ENCODE assay signal across 22 mouse cellular contexts in the genomic region with DNA sequence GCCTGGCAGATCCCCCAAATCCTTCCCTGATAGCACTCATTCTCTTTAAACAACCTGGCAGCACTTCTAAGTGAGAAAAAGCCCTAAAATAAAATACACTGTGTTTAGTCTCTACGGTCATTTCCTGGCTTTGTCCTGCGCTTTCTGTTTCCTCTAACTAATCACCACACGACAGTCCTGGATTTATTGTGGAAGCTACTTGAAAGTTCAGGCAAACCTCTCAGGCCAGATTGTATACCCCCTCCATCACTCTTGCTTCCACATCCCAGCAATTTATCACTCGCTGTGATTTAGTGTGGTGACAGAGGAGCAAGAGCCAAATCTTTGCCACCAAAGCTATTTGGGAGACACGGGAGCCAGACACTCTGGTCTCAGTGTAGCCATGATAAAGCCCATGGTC.
A peak's percentile ranks its signal among the peaks of the same experiment; 100 is the strongest.
DNase-seq lines count a peak whose midpoint lies in the region; ATAC-seq and TF ChIP-seq lines count a peak whose summit lies in the region.
"Had no signal": no experiment of that assay in that cellular context is flagged by ENCODE, and none has a peak within 500 bp of the region (broad histone marks: within the 10 kb centered on the region; RNA-seq: fewer than 3 reads in every experiment).

No protein-coding gene starts in this region.

- no peak overlapping the region for H3K9ac ChIP-seq in lung, embryonic 14.5 days
- H3K9ac ChIP-seq: embryonic facial prominence, embryonic 12.5 days; forebrain, embryonic 13.5 days; liver, postnatal 0 days had no signal

- no peak overlapping the region for H3K27ac ChIP-seq in kidney, adult 2 months (ENCODE audit: insufficient read depth, low read depth, low read length)
- H3K27ac ChIP-seq in lung, embryonic 14.5 days (ENCODE audit: low read depth): peak overlapping the region; percentile 6; the same call in 1 of the 2 replicates
- H3K27ac ChIP-seq: embryonic facial prominence, embryonic 12.5 days; forebrain, embryonic 13.5 days had no signal

- H3K36me3 ChIP-seq in kidney, adult 2 months (ENCODE audit: control insufficient read depth, insufficient read depth, low read length): no peaks in the 10 kb centered on the region
- no peaks in the 10 kb centered on the region for H3K36me3 ChIP-seq in lung, embryonic 14.5 days (ENCODE audit: insufficient read depth)
- H3K36me3 ChIP-seq: embryonic facial prominence, embryonic 12.5 days had no signal

- H3K4me2 ChIP-seq in lung, embryonic 14.5 days: no peak overlapping the region
- H3K4me2 ChIP-seq: embryonic facial prominence, embryonic 12.5 days; forebrain, embryonic 13.5 days had no signal

- H3K4me3 ChIP-seq in kidney, adult 2 months (ENCODE audit: insufficient read depth, low read depth, low read length): no peak overlapping the region
- H3K4me3 ChIP-seq in lung, embryonic 14.5 days (ENCODE audit: low read depth, low read length): no peak overlapping the region
- H3K4me3 ChIP-seq in lung, adult 2 months (replicated peaks; ENCODE audit: extremely low read depth, low read depth, low read length): no peak overlapping the region
- H3K4me3 ChIP-seq: embryonic facial prominence, embryonic 12.5 days; erythroblast, embryonic 14.5 days; forebrain, embryonic 13.5 days had no signal

- no peaks in the 10 kb centered on the region for H3K4me1 ChIP-seq in kidney, adult 2 months (ENCODE audit: control insufficient read depth, insufficient read depth, low read length)
- H3K4me1 ChIP-seq in lung, embryonic 14.5 days (ENCODE audit: insufficient read depth): peaks cover 3% of the 10 kb centered on the region; the same call in 1 of the 2 replicates
- no peaks in the 10 kb centered on the region for H3K4me1 ChIP-seq in lung, adult 2 months (ENCODE audit: control insufficient read depth, insufficient read depth, low read length)
- H3K4me1 ChIP-seq: forebrain, embryonic 13.5 days had no signal

- peak; percentile 8 for DNase-seq in kidney, adult 2 months
- DNase-seq in kidney, postnatal 36 days: no peak
- peak; percentile 65 for DNase-seq in lung, embryonic 14.5 days
- DNase-seq in lung, adult 2 months: no peak
- peak; percentile 52 for DNase-seq in embryo, embryonic 10.5 days (ENCODE audit: low spot score)
- DNase-seq in embryo, embryonic 9.5 days (ENCODE audit: extremely low spot score): peak; percentile 31
- no peak for DNase-seq in urinary bladder, adult 2 months (ENCODE audit: low spot score)
- DNase-seq: adrenal gland, postnatal 36 days; cerebellum, adult 18-20 months; cerebellum, postnatal 25 days; gastrocnemius, postnatal 10 days; heart, adult 11 months; heart, postnatal 36 days; liver, postnatal 0 days; retina, postnatal 1 day; thymus, adult 2 months had no signal

- TF ChIP-seq POLR2A in kidney, adult 2 months (IDR thresholded peaks at IDR 0.05; ENCODE audit: low read depth, low read length): no peak
- no peak for TF ChIP-seq POLR2A in lung, adult 2 months (IDR thresholded peaks at IDR 0.05; ENCODE audit: borderline replicate concordance, extremely low read depth, low read depth, low read length)

- no peaks in the 10 kb centered on the region for H3K9me3 ChIP-seq in lung, embryonic 14.5 days (ENCODE audit: low read depth, low read length)
- H3K9me3 ChIP-seq: embryonic facial prominence, embryonic 12.5 days; forebrain, embryonic 13.5 days had no signal

- WGBS in kidney, adult 2 months: 34% methylated on average over 5 of the region's 5 CpGs
- 16% methylated on average over 5 of the region's 5 CpGs for WGBS in lung, embryonic 14.5 days
- WGBS in lung, adult 2 months: 24% methylated on average over 5 of the region's 5 CpGs

- H3K27me3 ChIP-seq in kidney, adult 2 months (replicated peaks; ENCODE audit: control insufficient read depth, insufficient read depth, low read length): no peaks in the 10 kb centered on the region; the same call in 1 of the 2 replicates
- H3K27me3 ChIP-seq in lung, embryonic 14.5 days (ENCODE audit: insufficient read depth, low read length): no peaks in the 10 kb centered on the region
- H3K27me3 ChIP-seq: embryonic facial prominence, embryonic 12.5 days had no signal

- ATAC-seq in lung, embryonic 14.5 days (ENCODE audit: insufficient read depth): peak; percentile 54; the same call in 1 of the 2 replicates
- ATAC-seq: forebrain, embryonic 13.5 days; hindbrain, embryonic 16.5 days; intestine, postnatal 0 days; liver, postnatal 0 days; midbrain, embryonic 16.5 days had no signal

- no peak for TF ChIP-seq CTCF in kidney, adult 2 months (conservative IDR thresholded peaks at IDR 0.05; ENCODE audit: insufficient read depth, insufficient read length, low read depth, low read length)
- TF ChIP-seq CTCF in lung, embryonic 14.5 days (IDR thresholded peaks at IDR 0.05; ENCODE audit: low read depth): no peak
- no peak for TF ChIP-seq CTCF in lung, adult 2 months (IDR thresholded peaks at IDR 0.05; ENCODE audit: insufficient read depth, low read length)

Comparison
In these comparisons a context has a peak if more than half of its experiments do, and no peak if none do; other contexts are left out.
1. DNase-seq: peak in kidney, adult 2 months (single experiment), lung, embryonic 14.5 days (single experiment), embryo, embryonic 10.5 days (single experiment) and embryo, embryonic 9.5 days (single experiment); none in kidney, postnatal 36 days (0 of 2), lung, adult 2 months (single experiment) and urinary bladder, adult 2 months (single experiment).